Mouse (Mus musculus) right cerebral cortex, postnatal 25 days (tissue): ENCODE measurements at regions not wholly inside any gene's neighbourhood (a gene's known extent, or its start where the extent isn't known, plus 50 kb on each side); places are given as distances from the start of the nearest gene placed in this dataset.
"Not testable (repeated sequence)": the region's sequence is repeated elsewhere in the genome, so short reads cannot be mapped to it uniquely, and the experiment has no call there.

ENCODE experiments used
- DNase-seq: peaks from one replicate; pipeline ENCODE4 v3.0.0; 2022

DNA sequence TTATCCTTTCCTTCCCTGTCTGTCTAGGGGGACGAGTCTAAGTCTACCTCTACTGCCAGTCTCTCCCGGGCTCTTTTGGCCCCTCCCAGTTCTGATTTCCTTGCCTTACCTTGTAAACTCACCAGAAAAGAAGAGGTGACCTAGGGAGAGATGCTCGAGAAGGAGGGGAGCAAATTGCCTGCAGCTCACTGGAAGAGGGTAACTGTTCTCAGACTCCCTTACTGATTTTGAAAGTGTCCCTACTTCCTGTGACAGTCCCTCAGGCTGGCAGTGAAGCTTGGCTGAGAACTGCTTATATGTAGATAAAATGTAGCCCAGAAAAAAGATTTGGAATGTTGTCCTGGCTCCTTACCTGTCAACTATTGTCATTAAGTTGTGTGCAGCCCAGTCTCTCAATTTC, 180.6 kb upstream of the Tab2 start:
- DNase-seq, result no peak

DNA sequence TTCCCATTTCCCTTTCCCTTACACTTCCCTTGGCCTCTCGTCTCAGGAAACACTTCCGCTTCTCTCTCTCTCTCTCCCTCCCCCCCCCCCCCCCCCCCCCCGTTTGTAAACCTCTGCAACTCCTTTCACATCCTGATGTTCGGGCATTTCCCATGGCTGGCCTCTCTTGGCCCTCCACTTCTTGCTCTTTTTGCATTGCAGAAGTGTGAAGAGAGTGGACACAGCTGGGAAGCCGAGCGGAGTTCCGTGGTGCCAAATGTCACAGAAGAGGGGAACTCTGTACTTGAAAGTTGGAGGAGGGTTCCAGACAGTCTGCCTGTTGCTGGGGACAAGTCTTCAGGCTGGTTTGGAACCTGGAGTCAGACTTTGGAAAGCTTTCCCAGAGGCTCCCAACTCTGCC, 179.2 kb upstream of the Tab2 start:
- no peak for DNase-seq

DNA sequence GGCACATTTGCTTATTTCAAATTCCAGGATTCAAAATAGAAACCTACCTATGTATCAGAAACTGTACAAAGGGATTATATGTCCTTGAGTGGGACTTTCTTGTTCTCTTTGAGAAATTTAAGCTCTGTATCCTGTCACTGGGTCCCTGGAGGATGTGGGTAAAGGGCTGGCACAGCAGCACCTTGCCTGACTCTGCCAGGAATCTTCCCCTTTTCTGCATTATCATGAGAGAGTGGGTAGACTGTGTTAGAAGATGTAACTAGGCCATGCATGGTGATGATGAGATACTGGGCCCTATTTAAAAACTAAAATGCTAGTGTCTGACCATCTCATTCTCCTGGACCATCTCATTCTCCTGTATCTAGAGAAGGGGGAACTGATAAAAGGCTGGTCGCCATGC, 178.4 kb upstream of the Tab2 start:
- no peak for DNase-seq

DNA sequence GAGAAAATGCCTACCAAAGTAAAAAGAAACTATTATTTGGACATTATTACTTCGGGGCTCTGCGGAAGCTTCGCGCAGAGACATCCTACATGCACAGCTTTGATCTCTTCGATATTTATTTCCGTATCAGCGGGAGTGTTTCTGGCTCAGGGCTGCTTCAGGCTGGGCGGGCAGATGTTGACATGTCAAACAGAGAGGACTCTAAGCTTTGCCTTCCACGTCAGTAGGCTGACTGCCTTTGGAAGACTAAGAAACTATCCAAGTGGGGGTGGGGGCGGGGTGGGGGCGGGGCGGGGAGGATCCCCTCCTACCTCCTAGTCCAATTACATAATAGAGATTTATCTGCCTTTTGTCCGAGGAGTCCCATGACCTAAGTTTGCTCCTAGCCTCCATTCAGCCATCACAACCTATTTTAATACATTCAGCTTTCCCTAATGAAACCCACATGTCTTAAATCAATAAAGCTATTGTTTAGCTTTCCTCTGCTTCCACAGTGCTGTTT, 177.5 kb upstream of the Tab2 start:
- no peak for DNase-seq

DNA sequence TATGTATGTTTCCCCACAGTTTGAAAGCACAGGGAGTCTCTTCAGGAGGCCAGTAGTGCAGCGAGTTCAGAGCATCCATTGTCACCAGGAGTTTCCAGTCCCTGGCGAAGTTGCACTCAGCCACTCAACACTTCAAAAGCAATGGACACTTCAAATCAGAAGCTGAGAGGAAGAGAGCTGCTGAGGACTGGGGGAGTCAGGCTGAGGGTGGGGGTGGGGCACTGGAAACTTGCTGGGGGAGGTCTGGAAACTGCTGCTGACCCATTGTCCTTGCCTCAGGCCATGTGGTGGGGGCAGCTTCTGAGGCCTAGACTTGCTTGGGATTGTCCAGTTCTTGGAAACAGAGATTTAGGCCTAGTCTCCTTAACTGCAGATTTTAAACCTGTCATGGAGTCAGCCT, 176.8 kb upstream of the Tab2 start:
- DNase-seq, result no peak

DNA sequence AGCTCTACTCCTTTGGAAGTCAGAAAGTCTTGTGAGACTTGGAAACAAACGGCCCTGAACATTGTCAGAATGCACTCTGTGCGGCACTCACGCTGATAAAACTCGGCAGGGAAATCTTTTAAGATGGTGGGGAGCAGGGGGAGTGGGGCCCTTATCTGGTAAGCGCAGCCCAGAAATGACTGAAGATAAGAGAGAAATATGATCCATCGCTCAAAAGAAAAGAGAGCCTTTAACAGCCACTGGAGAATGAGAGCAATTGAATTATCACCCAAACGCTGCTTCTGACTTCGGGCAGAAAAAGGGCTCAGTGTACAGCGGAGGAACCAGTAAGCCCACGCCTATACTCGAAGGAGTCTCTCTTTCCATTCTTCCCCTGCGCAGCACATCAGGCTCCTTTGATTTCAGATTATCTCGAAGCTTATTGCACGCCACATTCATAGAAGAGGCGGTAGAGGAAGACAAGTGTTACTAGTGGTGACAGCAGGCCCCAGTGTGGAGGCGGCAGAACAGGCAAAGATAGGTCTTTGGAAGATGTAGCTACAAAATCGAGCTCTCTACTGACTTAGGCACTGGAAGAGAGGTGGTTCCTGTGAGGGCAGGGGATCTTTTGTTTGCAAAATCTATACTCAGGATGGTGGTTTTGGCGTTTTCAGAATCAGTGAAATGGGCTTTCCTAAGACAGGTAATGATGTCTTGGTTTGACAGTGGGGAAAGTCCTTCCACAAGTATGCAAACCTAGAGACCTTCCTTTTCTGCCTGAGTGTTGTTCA, 174.6 kb upstream of the Tab2 start:
- peak; percentile 43 for DNase-seq

DNA sequence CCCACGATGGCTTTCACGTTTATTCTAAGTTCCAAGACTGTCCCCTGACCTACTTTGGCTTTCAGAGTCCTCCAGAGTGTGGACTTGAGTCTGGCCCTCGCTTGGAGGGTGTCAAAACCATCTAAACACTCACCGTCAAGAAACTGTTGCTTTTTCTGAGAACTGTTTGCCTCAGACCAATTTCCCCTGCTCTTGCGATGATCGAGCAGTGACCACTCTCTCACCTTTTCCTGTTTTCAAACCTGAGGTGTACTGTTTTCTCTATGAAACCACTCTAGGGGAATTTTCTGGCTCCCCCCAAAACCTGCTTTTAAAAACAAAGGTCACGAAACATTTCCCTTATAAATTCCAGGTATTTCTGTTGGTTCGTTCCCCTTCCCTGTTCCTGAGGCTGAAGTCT, 174.0 kb upstream of the Tab2 start:
- no peak for DNase-seq

DNA sequence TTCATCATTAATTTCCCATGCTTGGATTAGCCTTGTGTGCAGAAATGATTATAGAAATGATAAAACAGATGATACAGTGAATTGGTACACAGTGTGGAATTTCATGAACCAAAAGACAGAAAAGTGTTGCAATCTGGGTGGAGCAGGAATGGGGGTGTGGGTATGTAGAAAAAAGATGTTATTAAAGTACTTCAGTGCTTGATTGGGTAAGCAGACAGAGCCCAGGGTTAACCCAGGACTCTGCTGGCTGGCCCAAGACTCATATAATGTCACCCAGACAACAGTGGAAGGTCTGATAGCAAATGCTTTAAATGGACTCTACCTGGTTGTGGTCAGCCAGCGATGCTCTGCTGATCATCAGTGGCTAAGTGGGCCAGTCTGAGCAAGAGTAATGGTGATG, 168.1 kb upstream of the Tab2 start:
- DNase-seq, result no peak

DNA sequence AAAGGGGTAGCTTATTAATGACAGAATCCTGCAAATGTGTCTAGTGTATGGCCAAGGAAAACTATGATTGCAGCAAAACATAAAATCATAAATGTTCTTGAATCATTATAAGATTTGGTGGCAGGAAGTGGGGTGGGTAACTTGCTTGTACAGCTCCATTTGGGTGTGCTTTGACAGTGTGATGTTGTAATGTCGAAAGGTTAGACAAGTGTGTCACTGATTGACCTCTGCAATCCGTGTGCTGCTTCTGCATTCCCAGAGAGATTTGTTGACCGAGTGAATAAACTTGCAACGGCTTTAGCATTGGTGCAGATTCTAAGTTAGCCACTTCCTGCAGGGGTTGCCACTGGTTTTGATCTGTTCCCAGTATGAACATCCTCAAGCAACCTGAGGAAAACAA, 165.9 kb upstream of the Tab2 start:
- no peak for DNase-seq

DNA sequence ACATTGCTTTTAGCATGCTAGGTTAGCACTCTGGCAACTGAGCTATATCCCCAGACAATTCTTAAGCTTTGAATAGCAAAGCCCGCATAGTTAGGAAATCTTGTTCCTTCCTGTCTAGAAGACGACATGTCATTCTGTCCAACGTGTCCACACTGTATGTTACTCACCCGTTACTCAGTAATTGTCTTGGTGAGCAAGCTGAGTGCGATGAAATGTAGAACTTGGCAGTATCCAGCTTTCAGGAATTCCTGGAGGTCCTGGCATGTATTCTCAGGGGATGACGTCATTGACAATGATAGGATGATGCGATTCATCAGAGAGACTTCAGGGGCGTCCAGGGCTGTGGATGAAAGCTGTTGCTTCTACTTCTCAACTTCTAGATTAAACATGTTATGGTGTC, 160.8 kb upstream of the Tab2 start:
- no peak for DNase-seq

DNA sequence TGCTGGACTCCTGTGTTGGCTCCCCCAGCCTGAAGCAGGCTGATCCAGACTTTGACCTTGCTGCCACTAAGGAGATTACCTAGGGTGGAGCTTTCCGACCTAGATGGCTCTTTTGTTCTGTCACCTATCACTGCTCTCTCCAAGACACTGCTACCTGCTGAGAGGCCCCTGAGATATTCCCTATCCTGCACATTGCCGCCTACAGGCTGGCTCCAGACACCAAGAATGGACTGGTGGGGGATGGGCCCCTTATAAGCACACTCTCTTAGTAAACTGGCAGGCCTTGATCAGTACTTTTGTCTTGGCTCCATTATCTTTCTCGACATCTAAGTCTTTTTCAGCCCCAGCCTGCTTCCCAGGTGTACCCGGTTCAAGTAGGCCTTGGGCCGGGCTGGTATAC, 158.9 kb upstream of the Tab2 start:
- DNase-seq, result not testable (repeated sequence)

DNA sequence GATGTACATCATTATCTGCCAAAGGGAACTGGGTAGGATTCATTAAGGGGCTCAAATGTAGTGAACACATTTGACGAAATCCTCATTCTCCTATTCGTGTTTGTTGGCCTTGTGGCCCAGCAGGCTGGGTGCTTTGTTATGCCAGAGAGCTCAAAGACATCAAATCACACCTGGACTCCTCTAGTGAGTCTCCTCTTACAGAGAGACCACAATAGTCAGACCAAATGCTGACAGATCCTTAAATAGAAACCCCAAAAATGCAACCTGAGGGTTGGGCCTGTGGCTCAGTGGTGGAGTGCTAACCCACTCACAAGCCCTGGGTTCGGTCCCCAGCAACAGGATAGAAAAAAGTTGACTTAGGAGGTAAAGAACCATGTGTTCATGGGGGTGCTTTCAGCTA, 158.5 kb upstream of the Tab2 start:
- no peak for DNase-seq

DNA sequence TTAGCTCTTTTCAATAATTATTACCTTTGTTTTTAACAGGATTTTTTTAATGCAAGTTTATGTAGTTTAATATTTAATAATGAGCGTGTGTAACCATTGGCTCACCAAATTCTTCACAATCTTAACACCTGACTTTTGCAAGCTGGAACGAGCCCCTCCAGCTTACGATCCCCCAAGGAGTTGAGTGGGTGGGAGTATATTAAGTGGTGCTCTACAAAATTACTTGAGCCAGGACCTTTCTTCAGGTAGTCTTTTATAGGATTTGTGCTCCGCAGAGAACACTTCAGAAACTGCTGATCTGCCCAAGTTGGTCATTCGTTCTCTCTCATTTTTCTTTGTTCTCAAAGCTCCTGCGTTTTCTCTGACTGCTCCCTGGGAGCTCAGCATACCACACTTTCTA, 144.5 kb upstream of the Tab2 start:
- no peak for DNase-seq

DNA sequence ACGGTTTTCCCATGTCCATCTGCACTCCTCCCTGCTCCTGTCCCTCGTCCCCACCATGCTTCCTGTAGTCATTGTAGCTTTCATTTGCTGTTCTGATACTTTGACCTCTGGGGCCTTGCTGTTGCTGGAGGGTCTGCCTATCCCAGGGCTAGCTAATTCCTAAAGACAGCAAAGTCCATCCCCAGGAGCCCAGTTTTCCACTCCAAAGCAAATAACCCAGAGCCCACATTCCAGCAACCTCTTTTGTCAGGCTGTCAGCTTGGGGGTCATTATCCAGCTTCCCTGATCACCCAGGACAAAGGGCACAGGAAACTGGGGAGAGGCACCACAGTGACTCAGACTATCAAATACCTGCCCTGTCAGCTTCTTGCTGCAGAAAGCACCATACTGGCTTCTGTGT, 139.9 kb upstream of the Tab2 start:
- DNase-seq, result no peak

DNA sequence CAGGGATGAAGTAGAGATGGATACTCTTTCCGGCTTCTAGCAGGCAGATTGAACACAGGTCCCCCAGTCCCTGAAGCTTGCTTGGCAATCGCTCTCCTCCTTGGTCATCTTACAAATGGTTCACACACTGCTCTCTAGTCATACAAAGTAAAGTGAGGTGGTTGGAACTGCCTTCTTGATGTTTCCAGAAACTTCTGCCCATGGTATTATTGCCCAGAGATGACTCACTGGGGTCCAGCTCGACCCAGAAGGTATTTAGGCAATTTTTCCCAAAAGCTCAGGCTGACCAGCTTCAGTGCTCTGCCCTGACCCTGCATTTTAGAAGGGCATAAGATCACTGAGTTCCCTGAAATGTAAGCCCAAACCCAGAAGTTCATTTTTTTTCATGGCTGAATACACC, 139.2 kb upstream of the Tab2 start:
- no peak for DNase-seq

DNA sequence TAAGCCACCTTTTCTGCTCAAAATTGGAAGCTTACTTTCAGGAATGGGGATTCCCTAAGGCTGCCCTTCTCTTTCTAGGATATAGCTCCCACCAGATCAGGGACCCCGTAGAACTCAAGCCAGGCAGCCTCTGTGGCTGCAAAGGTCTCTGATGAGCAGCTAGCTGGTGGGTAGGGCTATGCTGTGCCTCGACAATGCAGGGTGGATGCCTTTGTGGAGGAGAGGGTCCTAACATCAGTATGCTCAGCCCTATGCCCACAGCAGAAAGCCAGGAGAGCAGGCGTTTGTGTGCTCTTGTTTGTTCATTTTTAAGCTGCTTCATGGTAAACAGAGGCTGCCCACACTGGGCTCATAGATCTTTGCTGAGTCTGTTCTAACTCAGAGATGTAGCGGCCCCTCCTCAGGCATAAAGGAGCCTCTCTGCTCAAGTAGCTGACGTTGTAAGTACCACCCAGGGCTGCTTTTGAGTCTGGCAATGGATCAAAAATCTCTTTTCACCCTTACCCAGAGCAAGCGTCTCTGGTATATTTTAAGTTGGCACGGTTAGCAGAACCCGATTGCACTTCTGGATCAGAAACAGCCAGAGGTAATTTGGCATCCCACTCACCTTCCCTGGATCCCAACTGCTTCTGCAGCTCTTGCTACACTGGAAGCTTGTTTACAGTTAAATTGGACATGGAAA, 136.0 kb upstream of the Tab2 start:
- DNase-seq, result no peak

DNA sequence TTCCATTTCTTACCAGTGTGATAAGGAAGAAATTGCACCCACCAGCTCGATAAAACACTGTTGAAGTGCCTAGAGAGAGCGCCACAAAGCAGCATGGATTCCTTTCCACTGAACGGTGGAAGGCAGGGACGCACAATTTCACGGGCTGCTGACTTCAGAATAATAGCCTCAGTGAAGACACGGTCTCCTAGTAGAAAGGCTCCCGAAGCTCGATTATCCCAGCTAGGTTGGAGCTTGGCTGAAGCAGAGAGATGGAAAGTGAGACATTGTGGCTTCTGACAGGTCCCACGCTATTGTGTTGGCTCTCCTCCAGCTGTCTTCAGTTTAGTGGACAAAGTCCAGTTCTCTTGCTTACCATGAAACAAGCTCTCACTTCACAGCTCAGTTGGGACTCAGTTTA, 133.3 kb upstream of the Tab2 start:
- no peak for DNase-seq

DNA sequence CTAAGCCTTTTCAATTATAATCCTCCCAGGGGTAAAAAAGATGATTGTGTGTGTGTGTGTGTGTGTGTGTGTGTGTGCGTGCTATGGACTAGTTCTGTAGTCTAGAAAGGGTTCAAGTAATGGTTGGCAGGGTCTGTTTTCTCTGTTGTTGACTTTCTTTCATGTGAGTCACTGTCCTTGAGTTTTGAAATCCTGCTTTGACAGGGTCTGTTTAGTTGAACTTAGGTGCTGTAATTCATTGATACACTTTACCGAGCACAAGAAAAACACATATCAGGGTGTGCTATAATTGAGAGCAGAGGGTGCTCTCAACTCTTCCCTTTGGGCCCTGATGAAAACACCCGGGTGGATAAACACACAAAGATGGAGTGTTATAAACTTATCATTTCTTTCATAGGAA, 132.7 kb upstream of the Tab2 start:
- no peak for DNase-seq

DNA sequence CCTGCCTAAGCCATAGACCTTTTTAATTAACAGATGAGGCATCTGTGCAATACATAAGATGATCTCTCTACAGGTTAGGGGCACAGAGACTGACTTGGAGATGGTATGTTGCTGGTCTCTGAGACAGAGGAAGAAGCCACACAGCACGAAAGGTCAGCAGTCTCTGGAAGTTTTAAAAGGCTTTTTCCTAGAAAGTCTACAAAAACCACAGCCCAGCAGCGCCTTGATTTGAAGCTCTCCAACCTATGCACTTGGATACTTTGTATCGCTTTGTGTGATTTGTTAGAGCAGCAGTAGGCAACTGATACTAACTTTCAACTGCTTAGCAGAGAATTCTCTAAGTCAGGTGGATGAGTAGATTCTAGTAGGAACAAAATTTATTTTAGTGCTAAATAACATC, 132.3 kb upstream of the Tab2 start:
- no peak for DNase-seq

DNA sequence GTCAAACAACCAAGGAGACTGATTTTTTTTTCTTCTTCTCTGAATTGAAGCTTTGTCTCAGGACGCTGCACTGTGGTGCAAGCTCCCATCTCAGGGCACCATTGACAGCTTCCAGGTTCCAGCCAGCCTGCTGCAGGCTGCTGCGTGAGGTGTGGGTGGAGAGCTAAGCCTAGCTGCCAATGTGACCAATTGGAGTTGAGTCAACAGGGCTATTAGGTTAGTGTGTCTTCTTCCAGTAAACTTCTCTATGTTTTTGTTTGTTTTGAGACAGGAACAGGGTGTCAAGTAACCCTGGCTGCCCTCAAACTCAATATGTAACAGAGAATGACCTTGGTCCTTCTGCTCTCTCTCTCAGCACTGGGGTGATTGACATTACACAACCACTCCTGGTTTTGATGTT, 131.1 kb upstream of the Tab2 start:
- DNase-seq, result no peak

DNA sequence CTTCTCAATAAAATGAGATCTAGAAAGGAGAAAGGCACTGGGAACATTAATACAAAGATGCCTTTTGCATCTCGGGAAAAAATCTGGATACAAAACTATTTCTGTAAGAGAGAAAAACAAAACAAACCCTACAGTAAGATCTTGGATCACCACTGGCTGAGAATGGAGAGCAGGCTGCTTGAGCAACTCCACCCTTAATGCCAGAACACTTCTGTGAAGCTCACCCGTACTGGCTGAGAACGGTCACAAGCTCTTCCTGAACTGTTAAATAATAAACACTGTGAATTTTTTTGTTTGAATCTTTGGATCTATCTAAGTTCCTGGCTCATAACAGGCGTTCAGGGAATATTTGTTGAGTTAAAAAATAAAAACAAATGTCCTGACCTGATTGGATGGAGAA, 130.4 kb upstream of the Tab2 start:
- no peak for DNase-seq

DNA sequence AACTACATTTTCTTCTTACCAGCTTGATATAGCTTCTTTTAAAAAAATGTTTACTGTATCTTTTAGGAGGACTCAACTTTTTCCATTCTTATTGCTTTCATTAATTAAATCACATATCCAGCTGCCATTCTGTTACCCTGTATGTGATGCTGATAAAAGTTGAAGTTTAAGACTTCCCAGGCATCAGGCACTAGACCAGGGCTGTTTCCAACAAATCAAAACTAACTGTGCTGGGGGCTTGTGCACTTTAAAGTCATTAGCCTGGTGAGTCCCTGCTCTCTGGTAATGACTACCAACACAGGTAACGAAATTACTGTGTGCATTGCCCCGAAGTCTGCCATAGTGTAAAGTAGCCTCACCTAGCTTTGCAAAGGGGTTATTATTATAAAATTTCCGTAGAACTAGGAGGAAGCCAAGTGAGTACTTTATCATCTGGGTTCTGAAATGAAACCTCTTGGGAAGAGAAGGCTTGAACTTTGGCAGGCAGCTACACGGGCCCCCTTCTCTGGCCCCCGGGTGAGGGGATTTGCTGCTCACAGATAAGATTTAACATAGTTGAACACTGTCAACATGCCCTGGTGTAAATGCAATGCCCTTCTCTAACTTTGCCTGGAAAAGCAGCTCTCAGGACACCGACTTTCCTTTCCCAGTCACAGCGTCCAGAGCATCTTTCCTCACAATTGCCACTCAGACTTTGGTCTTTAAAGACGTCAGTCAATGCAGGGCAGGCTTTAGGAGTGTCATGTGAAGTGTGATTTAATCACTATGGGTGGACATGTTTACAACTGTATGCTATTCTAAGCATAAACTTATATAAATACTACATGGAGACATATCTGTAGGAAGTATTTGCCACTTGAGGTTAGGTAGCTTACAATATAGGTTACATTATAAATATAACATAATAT, 122.1 kb upstream of the Tab2 start:
- DNase-seq, result no peak

DNA sequence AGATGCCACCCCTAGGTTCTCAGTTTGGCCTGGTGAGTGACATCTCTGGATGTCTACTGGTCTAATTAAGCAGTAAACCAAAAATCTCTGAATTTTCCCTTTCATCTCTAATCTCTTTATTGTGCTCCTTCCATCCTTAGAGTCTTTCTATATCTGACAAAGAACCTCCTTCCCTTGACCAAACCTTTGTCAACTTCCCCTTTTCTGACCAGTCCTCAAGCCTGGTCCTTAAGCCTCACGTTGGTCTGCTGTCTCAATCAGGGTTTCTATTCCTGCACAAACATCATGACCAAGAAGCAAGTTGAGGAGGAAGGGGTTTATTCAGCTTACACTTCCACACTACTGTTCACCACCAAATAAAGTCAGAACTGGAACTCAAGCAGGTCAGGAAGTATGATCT, 116.4 kb upstream of the Tab2 start:
- no peak for DNase-seq

DNA sequence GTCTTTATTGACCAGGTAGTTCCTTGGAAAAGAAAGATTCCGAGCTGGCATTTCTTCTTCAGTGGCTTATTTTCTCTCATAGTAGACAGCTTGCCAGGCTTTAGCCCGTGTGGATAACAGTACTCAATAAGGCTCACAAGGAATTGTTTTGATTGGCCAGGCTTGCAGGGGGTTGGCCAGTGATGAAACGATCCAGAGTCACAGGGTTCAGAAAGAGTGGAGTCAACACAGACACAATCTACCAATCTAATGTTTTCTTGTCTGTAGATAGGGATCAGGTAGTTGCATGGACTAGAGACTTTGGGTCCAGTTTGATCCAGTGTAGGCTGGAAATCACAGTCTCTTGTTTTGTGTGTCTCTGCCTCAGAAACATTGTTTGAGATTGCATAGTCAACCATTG, 115.8 kb upstream of the Tab2 start:
- no peak for DNase-seq
